Mouse (Mus musculus): ENCODE results near the gene Apobec2.

GRCm38 (mm10) chr17:48453489-48453888, 20.8 kb upstream of the Apobec2 start:
- TF ChIP-seq CTCF (IDR thresholded peaks at IDR 0.05; ENCODE audit: borderline replicate concordance, control insufficient read depth, extremely low read depth, insufficient read depth, low read length, poor library complexity) (no peak), POLR2A (IDR thresholded peaks at IDR 0.05; ENCODE audit: control insufficient read depth, extremely low read depth, insufficient read depth, low read length, poor library complexity) (no peak)
